Mouse (Mus musculus): Measurements from ENCODE around the gene Atg2b.

- TF ChIP-seq POLR2A (IDR thresholded peaks at IDR 0.05; ENCODE audit: borderline replicate concordance, extremely low read depth, insufficient read depth, insufficient read length, poor library complexity, severe bottlenecking), result no peak
- TF ChIP-seq CTCF (IDR thresholded peaks at IDR 0.05; ENCODE audit: borderline replicate concordance, extremely low read depth, insufficient read depth, insufficient read length), result no peak
Measured at GRCm38 (mm10) chr12:105676274-105676673, 8.7 kb downstream of the Atg2b start.
